Mouse (Mus musculus) cerebellum, postnatal 10 days (tissue): ENCODE data around the gene Hmx2.
A peak's percentile ranks its signal among the peaks of the same experiment; 100 is the strongest.

Experiments
- DNase-seq, 2 experiments: peaks; one replicate each; pipeline ENCODE4 v3.0.0; 2021; ENCODE audit warnings: mixed read lengths in 2 of 2

The Hmx2 gene

DNA sequence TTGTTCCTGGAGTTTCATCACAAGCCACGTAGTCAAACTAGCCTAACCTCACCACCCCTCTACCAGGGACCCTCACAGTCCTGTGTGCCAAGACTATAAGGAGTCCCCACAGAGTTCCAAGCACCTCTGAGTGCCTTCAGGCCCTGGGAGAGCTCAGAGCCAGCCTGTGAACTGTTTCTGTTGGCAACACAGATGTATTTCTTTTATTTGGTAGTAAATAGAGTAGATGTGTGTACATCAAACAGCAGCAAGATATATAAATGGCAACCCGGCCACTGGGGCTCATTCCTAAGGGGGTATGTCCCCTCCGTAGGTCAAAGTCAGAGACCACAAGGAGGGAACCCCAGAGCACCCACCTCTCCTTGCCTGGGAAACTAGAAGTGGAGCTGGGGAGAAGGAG, at the start of gene Hmx2:
Gene Hmx2, plus strand, starts transcription at position 301 of the 400 bp plus-strand sequence.
- DNase-seq: no peak

DNA sequence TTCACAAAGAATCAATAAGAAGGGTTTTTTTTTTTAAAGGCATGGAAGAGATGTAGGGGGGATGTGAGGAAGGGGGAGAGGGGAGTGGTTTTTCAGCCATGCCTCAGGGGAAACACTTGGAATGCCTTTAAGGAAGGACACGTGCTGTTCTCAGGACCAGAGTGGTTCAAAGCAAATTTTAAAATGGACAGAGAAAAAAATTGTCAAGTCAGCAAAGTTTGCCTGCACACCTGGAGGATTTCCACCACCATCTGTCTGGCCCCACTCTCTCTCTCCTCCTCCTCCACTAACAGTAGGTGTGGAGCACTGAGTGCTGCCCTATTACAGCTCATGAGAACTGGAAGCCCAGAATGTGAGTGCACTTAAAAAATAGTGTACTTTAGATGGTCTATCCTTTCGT, 44.8 kb upstream of the Hmx2 start:
- DNase-seq: no peak

DNA sequence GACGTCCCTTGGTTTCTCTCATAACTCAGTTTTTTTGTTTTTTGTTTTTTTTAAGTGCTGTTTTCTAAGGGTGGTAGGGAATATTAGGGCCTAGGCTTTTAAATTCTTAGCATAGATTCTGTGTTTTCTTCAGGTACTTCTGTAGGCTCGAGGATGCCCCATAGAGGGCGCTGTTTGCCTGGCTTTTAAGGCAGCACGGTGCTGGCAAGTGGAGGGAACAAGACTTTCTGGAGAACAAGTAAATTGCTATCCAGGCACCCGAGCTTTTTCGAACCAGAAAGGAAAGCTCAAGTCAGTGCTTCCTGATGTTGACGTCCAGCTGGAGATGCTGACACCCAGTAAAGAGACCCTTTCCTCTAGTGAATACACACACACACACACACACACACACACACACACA, 8.6 kb upstream of the Hmx2 start:
- DNase-seq: peak; percentile 94 to 95

DNA sequence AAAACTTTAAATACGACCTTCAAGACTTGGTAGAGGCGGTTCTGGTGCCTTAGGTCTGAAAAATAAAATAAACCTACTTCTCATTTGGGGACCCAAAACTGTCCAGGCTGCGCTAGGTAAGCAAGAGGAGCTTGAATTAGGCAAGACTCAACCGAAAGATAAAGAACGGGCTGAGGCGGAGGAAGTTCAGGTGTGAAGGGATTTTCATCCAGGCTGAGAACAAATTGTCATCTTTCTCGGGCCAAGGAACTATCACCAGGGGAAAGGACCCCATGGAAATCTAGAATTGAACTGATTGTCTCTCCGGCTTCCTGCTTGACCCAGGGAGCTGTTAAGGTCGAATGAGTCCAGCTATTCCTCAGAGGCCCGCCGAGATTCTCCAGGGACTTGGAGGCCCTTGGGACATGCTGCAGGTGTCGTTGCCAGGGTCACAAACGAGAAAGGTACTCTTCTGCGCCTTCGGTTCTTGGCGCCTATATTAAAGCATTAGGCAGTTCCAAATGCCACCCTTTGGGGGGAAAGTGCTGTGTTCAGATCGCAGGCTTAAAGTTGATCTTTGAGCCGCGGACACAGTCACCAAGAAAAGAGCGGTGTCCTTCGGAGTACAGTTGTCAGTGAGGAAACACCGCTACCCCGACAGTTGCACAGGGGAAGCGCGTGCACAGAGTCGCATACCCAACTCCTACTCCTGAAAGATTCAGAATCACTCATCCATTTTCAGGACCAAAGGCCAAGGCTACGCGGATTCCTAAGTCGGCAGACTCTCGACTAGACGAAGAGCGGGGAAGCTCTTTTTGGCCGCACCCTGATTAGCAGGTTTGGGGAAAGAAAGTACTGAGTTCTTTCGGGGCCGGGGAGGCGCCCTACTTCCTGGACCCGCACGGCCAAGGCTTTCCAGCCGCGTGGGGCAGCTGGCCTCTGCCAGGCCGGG, 7.1 kb upstream of the Hmx2 start:
- peak; percentile 22 to 46 for DNase-seq

DNA sequence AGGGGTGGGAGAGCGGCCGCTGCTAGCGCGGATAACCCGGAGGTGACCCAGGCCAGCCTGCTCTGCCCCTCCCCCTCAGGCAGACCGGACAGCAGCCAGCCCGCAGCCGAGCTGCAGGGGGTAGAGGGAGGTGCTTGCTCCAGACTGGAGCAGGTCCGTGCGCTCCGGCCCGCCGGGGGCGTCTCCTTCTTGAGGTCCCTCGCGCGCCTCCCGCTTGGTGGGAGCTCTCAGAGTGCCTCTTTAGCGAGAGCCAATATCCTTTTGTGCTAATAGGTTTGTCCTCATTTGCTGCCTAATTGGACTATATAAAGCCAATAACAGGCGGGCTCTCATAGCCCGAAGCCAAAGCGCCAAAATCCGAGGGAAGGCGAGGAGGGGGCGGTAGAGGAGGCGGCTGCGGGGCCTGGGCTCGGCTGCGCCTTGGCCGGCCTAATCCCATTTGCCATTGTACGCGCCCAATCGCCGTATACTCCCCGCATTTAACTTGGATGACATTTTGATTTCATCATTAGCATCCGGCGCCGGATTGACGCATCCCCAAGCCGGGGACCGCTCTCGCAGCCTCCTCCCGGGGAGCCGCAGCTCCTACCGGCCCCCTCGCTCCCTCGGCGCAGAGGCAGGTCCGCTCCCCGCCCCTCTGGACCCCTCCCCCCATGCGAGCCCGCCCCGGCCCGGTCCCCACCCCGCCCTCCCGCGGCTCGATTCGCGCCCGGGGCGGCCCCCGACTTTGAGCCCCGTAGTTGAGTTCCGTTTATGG, 6.3 kb upstream of the Hmx2 start, which contains the start of gene Hmx3:
Gene Hmx3, plus strand, starts transcription at position 753 of the 757 bp plus-strand sequence.
- peak in 1 of 2 experiments; percentile 50 for DNase-seq

DNA sequence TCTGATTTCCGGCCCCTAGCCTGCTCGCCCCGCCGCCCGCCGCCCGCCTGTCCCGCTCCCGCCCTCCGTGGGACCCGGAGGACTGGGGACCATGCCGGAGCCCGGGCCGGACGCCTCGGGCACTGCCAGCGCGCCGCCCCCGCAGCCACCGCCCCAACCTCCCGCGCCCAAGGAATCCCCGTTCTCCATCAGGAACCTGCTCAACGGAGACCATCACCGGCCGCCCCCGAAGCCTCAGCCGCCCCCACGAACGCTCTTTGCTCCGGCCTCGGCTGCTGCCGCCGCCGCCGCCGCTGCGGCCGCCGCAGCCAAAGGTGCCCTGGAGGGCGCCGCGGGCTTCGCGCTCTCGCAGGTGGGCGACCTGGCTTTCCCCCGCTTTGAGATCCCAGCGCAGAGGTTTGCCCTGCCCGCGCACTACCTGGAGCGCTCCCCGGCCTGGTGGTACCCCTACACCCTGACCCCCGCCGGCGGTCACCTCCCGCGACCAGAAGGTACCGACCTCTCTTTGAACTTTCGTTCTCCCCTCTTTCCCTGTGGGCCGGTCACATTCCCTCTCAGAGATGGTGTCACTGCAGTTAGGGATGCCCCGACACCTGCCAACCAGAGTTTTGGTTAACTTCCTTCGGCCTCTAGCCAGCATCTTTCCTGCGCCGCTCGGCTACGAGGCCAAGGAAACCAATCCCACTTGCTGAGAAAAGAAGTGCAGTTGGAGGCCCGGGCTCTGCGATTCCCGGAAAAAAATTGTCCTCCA, 5.5 kb upstream of the Hmx2 start:
- peak; percentile 15 to 45 for DNase-seq

DNA sequence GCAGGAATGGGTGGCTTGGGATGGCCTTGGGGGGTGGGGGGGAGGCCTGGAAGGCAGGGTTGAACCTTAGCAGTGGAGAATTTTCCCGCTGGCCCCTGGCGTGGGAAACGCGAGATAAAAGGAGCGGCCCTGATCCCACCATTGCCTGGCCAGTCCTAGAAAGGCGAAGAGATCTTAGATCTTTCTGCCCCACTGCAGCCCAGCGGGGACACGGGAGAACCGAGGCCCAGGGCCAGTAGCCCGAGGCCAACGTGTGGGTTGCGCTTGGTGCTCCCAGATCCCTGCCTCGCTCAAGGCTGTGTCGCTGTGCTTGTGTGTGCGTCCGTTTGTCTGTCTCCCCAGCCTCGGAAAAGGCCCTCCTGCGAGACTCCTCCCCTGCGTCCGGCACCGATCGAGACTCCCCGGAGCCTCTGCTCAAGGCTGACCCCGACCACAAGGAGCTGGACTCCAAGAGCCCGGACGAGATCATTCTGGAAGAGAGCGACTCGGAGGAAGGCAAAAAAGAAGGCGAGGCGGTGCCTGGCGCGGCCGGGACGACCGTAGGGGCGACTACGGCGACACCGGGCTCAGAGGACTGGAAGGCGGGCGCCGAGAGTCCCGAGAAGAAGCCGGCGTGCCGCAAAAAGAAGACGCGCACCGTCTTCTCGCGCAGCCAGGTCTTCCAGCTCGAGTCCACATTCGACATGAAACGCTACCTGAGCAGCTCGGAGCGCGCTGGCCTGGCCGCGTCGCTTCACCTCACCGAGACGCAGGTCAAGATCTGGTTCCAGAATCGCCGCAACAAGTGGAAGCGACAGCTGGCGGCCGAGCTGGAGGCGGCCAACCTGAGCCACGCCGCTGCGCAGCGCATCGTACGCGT, 4.7 kb upstream of the Hmx2 start:
- DNase-seq: peak; percentile 53 to 60

DNA sequence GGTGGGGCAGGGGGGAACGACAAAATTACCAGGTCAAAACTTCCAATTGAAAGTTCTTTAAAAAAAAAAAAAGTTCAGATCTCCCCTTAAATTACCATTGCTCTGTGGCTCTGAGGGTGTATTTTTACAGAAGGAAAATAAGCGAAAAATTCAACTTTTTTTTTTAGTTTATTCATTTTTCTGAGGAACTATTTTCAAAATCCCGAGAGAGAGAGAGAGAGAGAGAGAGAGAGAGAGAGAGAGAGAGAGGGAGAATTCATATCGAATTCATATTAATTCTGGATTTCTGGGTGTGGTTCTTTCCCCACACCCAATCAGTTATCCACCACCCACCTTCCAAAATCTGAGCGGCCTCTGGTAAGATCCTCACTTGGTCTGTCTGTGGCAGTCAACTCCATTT, 3.7 kb upstream of the Hmx2 start:
- no peak for DNase-seq

DNA sequence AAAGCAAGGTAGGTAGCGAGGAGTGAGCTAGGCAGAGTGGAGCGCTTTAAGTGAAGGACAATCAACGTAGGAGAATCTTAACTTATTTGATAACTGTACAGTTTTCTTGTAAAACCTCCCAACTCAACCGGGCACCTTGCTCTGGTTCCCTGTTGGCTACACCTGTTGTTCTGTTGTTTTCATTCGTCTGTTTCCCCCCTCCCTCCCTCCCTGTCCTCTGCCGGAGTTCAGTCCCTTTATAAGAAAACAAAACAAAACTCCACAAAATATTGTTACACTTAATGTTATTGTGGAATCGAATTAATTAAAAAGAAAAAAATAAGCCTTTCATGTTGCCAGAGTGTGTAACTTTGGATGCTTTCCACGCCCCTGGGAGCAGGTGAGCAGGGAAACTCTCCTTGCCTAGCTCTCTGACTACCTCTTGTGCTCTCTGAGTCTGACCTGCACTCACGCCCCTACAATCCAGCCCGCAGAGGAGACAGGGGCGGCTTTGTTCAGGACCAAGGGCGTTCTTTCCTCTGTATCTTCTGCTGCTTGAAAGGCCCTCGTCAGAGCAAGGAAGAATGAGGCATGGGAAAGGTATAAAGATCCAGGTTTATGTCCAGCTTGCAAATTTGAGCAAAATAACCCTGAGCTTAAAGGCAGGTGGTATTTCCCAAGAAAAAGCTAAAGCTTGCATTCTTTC, 2.7 kb upstream of the Hmx2 start:
- peak in 1 of 2 experiments; percentile 30 for DNase-seq

DNA sequence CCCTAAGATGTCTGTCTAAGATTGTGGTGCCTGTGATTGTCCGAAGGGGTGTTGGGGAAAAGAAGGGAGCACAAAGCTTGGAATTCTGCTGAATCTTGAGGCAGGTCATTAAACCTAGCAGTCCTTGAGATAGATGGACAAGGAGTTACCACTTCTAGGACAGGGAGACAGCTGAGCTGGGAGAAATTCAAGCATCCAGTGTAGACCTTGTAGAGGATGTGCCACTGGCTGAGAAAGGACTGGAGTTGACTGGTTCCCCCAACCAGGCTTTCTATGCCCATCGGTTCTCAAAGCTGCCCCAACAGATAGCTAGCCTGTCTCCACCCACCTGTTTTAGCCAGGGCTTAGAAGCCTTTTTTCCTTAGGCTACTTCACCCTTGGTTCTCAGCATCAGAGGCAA, 2.1 kb upstream of the Hmx2 start:
- peak in 1 of 2 experiments; percentile 17 for DNase-seq

DNA sequence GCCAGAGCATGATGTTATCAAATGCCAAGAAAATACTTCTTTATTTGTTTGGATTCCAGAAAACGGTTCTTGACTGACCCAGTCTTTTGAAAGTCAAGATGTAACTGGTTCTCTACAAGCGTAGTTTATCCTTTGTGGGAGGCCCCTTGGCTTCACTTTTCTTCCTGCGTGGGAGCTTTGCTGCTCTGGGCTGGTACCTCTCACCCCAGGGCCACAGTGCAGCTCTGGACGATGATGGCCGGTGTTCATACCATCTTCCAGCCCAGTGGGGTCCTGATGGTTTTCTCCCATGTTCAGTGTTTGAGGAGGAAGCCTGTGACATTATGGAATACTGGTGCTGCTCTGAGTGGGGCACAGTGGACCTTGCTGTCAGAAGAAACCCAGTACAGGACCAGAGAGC, 1.1 kb upstream of the Hmx2 start:
- peak in 1 of 2 experiments; percentile 5 for DNase-seq

DNA sequence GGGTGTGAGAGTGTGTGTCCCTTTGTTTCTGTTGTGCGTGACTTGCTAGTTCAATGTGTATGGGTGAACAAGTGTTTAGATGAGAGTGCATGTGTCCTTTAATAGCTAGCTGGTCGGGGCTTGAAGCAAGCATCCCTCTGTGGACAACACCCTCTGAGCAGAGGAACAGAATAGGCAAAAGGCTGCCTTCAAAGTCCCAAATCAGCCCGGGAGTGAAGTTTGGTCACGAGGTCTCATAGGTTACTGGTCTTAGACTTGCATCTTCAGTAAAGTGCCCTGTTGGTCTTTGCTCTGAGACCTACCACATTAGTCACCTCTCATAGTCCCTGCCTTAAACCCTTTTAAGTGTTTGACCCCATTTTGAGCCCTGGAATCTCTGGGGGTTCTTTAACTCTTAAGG, 2.9 kb downstream of the Hmx2 start:
- DNase-seq: peak in 1 of 2 experiments; percentile 8

DNA sequence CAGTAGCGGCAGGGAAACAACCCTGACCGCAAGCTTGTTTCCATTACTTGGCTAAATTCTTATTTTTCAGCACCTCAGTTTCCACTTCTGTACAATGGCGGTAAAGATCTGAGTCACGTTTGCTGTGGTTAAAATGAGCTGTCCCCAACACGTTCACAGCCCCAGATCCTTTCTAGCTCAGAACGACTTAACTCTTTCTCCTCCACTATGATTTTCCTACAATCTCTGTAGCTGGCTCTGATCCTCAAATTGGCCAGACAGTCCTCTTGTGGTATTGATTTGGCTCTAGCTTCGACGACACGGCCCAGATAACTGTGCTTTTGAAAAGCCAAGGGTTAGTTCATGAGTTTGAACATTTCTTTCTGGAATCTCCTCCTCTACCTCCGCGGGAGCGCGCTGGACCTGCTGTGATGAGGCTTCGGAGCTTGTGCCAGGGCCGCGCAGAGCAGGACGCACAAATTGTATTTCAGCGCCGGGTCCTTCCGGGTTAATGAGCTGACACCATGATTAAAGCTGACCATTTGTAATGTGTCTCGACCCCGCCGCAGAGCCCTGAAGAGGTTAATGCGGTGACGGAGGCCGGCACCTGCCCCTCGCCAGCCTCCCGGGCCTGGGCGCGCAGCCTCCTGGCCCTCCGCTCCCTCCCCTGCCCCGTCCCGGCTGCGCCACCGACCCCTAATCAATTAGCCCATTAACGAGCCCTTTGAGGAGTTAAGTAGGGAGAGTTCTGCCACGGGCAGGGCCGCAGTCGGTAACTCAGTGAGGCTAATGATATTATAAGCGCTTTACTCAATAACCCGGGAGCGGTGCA, 3.6 kb downstream of the Hmx2 start:
- DNase-seq: peak; percentile 11 to 16

DNA sequence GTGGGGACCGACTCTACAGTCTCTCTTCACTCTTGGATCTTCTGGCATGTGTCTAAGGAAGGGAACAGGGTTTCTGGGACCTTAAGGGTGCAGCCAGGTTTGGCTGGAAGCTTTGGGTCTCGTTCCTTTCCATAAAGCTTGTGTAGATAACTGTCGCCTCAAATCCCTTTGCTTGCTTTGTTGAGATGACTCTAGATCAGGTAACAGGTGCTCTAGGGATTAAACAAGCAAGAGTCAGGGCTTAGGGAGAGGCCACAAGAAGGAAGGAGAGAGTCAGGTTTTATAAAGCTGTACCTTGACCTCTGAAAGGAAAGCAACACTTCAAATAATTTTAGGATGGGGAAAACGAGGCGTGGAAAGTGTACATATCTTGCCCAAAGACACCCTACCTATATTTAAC, 4.2 kb downstream of the Hmx2 start:
- peak in 1 of 2 experiments; percentile 7 for DNase-seq

DNA sequence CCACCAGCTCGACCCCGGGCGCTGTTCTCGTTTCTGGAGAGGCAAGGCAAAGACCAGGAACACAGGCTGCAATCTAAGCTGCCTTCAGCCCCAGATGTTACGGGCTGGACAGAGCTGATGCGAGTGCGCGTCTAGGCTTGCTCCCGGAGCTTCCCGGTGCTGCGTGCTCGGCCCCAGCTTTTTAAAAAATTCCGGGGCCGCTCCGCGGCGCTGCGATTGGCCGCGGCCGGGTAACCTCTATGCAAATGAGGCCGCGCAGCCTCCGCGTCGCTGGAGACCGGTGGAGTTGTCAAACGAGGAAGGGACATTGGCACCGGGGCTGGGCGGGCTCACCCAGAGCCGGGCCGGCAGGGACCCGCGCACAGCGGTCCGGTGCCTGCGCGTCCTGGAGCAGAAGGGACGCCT, 5.2 kb downstream of the Hmx2 start:
- peak; percentile 47 to 50 for DNase-seq

DNA sequence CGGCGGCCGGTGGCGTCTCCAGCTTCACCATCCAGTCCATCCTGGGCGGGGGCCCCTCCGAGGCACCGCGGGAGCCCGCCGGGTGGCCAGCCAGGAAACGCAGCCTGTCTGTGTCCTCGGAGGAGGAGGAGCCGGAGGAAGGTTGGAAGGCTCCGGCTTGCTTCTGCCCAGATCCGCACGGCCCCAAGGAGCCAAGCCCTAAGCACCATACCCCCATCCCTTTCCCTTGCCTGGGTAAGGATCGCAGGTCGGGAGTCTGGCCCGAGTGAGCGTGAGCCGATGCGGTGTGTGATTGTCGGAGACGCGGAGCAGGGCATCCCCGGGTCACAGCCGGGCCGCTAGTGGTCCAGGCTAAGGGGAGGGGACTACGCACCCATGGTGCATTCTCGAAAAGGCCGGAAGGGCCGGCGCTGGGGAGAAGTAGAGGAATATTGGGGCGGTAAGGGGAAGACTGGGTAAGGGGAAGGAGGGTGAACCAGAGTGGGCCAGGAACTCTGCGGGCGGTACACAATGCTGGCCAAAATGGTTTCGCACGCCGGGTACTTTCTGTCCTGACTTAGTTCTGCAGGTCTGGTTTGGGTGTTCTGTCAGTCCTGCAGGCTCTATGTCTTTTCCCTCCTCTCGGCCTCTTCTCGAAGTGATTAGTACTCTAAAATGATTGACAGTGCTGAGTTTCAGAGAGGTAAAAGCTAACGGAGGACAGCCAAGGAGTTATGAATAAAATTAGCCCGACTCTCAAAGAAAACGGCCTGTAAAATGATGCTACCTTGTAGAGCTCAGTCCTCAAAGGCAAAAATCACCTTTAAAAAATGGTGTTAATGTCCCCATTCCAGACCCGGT, 6.0 kb downstream of the Hmx2 start:
- peak; percentile 49 to 54 for DNase-seq

DNA sequence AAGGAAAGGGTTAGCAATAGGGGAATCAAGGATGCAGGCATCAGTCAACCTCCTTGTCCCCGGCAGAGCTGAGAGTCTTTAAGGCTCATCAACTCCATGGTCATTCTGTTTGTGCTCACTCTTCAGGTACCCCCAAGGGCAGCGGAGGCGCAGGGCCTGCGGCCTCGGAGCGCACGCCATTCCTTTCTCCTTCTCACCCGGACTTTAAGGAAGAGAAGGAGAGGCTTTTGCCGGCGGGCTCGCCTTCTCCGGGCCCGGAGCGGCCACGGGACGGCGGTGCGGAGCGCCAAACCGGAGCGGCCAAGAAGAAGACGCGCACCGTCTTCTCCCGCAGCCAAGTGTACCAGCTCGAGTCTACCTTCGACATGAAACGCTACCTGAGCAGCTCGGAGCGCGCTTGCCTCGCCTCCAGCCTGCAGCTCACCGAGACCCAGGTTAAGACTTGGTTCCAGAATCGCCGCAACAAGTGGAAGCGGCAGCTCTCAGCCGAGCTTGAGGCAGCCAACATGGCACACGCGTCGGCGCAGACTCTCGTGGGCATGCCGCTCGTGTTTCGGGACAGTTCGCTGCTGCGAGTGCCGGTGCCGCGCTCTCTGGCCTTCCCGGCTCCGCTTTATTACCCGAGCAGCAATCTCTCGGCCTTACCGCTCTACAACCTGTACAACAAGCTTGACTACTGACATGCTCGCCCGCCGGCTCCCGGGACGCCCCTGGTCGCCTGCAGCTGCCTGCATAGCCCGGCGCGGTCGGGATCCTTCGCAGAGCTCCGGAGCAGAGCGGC, 6.9 kb downstream of the Hmx2 start:
- DNase-seq: peak; percentile 38 to 59

DNA sequence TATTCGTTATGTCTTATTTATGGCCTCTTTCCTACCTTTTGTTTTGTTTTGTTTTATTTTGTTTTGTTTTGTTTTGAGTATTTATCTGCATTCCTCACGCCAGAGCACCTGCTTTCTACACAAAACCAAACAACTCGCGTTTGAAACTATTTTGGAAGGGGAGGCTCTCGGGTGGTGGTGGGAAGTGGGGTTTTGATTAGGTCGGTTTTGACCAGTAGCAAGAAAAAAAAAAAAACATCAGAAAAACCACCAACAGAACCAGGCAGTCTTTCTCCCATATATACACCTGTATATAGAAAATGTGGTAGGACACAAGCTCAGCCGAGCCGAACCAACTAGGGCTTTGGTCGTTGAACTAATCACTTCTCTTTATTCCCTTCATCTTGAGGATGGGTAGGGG, 7.5 kb downstream of the Hmx2 start:
- no peak for DNase-seq
